Mouse (Mus musculus) liver, embryonic 15.5 days (tissue): ENCODE measurements at regions not wholly inside any gene's neighbourhood (a gene's known extent, or its start where the extent isn't known, plus 50 kb on each side); places are given as distances from the start of the nearest gene placed in this dataset.

Source experiments
- ATAC-seq: fragments of 200-750 bp; cut with Nextera tagmentation; 2 replicates; pipeline ENCODE4 v1.8.0; 2017; ENCODE audit warnings: moderate number of reproducible peaks, mild to moderate bottlenecking, moderate library complexity; ENCODE audit not compliant: insufficient read depth
- H3K27ac ChIP-seq: fragments of 300-500 bp; sonication (generic); replicated peaks from 2 replicates; pipeline ENCODE4 v1.5.1; 2015; ENCODE audit warnings: mild to moderate bottlenecking, inconsistent platforms
- H3K27me3 ChIP-seq: fragments of 300-500 bp; sonication (generic); 2 replicates; pipeline ENCODE4 v1.6.1; 2015; ENCODE audit warnings: mild to moderate bottlenecking, inconsistent platforms
- H3K36me3 ChIP-seq: fragments of 300-500 bp; sonication (generic); replicated peaks from 2 replicates; pipeline ENCODE4 v1.6.1; 2015; ENCODE audit warnings: moderate library complexity, mild to moderate bottlenecking, inconsistent platforms
- H3K4me1 ChIP-seq: fragments of 300-500 bp; sonication (generic); replicated peaks from 2 replicates; pipeline ENCODE4 v1.6.1; 2015; ENCODE audit warnings: inconsistent platforms
- H3K4me2 ChIP-seq: fragments of 300-500 bp; sonication (generic); 2 replicates; pipeline ENCODE4 v1.6.1; 2015; ENCODE audit warnings: moderate library complexity, mild to moderate bottlenecking, inconsistent platforms
- H3K4me3 ChIP-seq: fragments of 300-500 bp; sonication (generic); replicated peaks from 2 replicates; pipeline ENCODE4 v1.5.1; 2015; ENCODE audit warnings: mild to moderate bottlenecking, inconsistent platforms
- H3K9ac ChIP-seq: fragments of 300-500 bp; sonication (generic); 2 replicates; pipeline ENCODE4 v1.6.1; 2015; ENCODE audit warnings: moderate library complexity, mild to moderate bottlenecking, inconsistent platforms
- H3K9me3 ChIP-seq: fragments of 300-500 bp; sonication (generic); replicated peaks from 2 replicates; pipeline ENCODE4 v1.6.1; 2016; ENCODE audit warnings: inconsistent platforms
- WGBS: fragments of 180-500 bp; shearing (Covaris S2); methylation state at CpG from one replicate; pipeline ENCODE4 v1.1.7; 2015; ENCODE audit warnings: mixed read lengths; ENCODE audit not compliant: insufficient replicate concordance; 5-methylcytosine and 5-hydroxymethylcytosine counted together

GRCm38 (mm10) chr15:87339904-87340303 is 204.2 kb upstream of the Fam19a5 start:
- H3K27ac ChIP-seq = no peak overlapping the region
- no peak overlapping the region for H3K9ac ChIP-seq
- 0 out of 2 replicates have a peak, but pooled peaks cover 3% of the 10 kb centered on the region for H3K9me3 ChIP-seq
- WGBS = 54% methylated on average over 3 of the region's 3 CpGs
- no peaks in the 10 kb centered on the region for H3K36me3 ChIP-seq
- H3K4me3 ChIP-seq = no peak overlapping the region
- H3K4me1 ChIP-seq = no peaks in the 10 kb centered on the region
- no peak for ATAC-seq
- H3K27me3 ChIP-seq = no peaks in the 10 kb centered on the region
- H3K4me2 ChIP-seq = no peak overlapping the region

- Histone ChIP-seq H3K4me3 (no peak overlapping the region), H3K9me3 (0 out of 2 replicates have a peak, but pooled peaks cover 3% of the 10 kb centered on the region), H3K36me3 (no peaks in the 10 kb centered on the region), H3K4me2 (no peak overlapping the region), H3K4me1 (no peaks in the 10 kb centered on the region), H3K27ac (no peak overlapping the region), H3K27me3 (no peaks in the 10 kb centered on the region), H3K9ac (no peak overlapping the region)
- ATAC-seq = no peak
- whole genome bisulfite sequencing = 40% methylated on average over 1 of the region's 1 CpGs
Measured at GRCm38 (mm10) chr15:87342656-87343055, 201.4 kb upstream of the Fam19a5 start.

GRCm38 (mm10) chr15:87345826-87346225 is 198.3 kb upstream of the Fam19a5 start:
- Histone ChIP-seq H3K36me3 (no peaks in the 10 kb centered on the region), H3K4me2 (no peak overlapping the region), H3K27me3 (no peaks in the 10 kb centered on the region), H3K9ac (no peak overlapping the region), H3K27ac (no peak overlapping the region), H3K4me3 (no peak overlapping the region), H3K9me3 (0 out of 2 replicates have a peak, but pooled peaks cover 3% of the 10 kb centered on the region), H3K4me1 (no peaks in the 10 kb centered on the region)
- ATAC-seq = no peak
- WGBS = 38% methylated on average over 3 of the region's 3 CpGs

GRCm38 (mm10) chr15:87349533-87350247 is 194.4 kb upstream of the Fam19a5 start:
- no peak overlapping the region for H3K27ac ChIP-seq
- no peaks in the 10 kb centered on the region for H3K9me3 ChIP-seq
- no peak overlapping the region for H3K9ac ChIP-seq
- H3K36me3 ChIP-seq = no peaks in the 10 kb centered on the region
- 53% methylated on average over 11 of the region's 11 CpGs for WGBS
- no peaks in the 10 kb centered on the region for H3K27me3 ChIP-seq
- no peaks in the 10 kb centered on the region for H3K4me1 ChIP-seq
- H3K4me2 ChIP-seq = no peak overlapping the region
- no peak overlapping the region for H3K4me3 ChIP-seq
- ATAC-seq = no peak

- H3K27me3 ChIP-seq = no peaks in the 10 kb centered on the region
Measured at GRCm38 (mm10) chr15:87352812-87353211, 191.3 kb upstream of the Fam19a5 start.

GRCm38 (mm10) chr15:87353886-87354285 is 190.2 kb upstream of the Fam19a5 start:
- Histone ChIP-seq H3K36me3 (no peaks in the 10 kb centered on the region), H3K4me2 (no peak overlapping the region), H3K27ac (no peak overlapping the region), H3K9me3 (no peaks in the 10 kb centered on the region), H3K4me1 (no peaks in the 10 kb centered on the region), H3K9ac (no peak overlapping the region), H3K4me3 (no peak overlapping the region), H3K27me3 (no peaks in the 10 kb centered on the region)
- 67% methylated on average over 11 of the region's 11 CpGs for WGBS
- no peak for ATAC-seq

More at GRCm38 (mm10) chr15:87352812-87353211, 191.3 kb upstream of the Fam19a5 start:
- no peak overlapping the region for H3K9ac ChIP-seq
- no peaks in the 10 kb centered on the region for H3K9me3 ChIP-seq
- no peak overlapping the region for H3K27ac ChIP-seq
- no peaks in the 10 kb centered on the region for H3K4me1 ChIP-seq
- WGBS = 60% methylated on average over 8 of the region's 8 CpGs
- no peak overlapping the region for H3K4me2 ChIP-seq
- ATAC-seq = no peak
- no peak overlapping the region for H3K4me3 ChIP-seq
- no peaks in the 10 kb centered on the region for H3K36me3 ChIP-seq

GRCm38 (mm10) chr15:87360457-87360856 is 183.6 kb upstream of the Fam19a5 start:
- H3K4me3 ChIP-seq = no peak overlapping the region
- no peak for ATAC-seq
- 47% methylated on average over 3 of the region's 3 CpGs for WGBS

GRCm38 (mm10) chr15:87365712-87366361 is 178.3 kb upstream of the Fam19a5 start:
- no peak overlapping the region for H3K4me2 ChIP-seq
- H3K4me1 ChIP-seq = no peaks in the 10 kb centered on the region
- no peak for ATAC-seq
- H3K36me3 ChIP-seq = no peaks in the 10 kb centered on the region
- H3K27me3 ChIP-seq = no peaks in the 10 kb centered on the region
- 39% methylated on average over 8 of the region's 8 CpGs for WGBS
- H3K9me3 ChIP-seq = 0 out of 2 replicates have a peak, but pooled peaks cover 3% of the 10 kb centered on the region
- H3K9ac ChIP-seq = no peak overlapping the region
- H3K4me3 ChIP-seq = no peak overlapping the region
- no peak overlapping the region for H3K27ac ChIP-seq

More at GRCm38 (mm10) chr15:87360457-87360856, 183.6 kb upstream of the Fam19a5 start:
- H3K27ac ChIP-seq = no peak overlapping the region
- no peak overlapping the region for H3K9ac ChIP-seq
- H3K36me3 ChIP-seq = no peaks in the 10 kb centered on the region
- no peaks in the 10 kb centered on the region for H3K27me3 ChIP-seq
- no peaks in the 10 kb centered on the region for H3K4me1 ChIP-seq
- no peaks in the 10 kb centered on the region for H3K9me3 ChIP-seq
- no peak overlapping the region for H3K4me2 ChIP-seq

GRCm38 (mm10) chr15:87367381-87367780 is 176.7 kb upstream of the Fam19a5 start:
- ATAC-seq = no peak
- H3K27ac ChIP-seq = no peak overlapping the region
- no peak overlapping the region for H3K9ac ChIP-seq
- 0 out of 2 replicates have a peak, but pooled peaks cover 3% of the 10 kb centered on the region for H3K9me3 ChIP-seq
- WGBS = 37% methylated on average over 5 of the region's 5 CpGs
- no peak overlapping the region for H3K4me2 ChIP-seq
- no peaks in the 10 kb centered on the region for H3K27me3 ChIP-seq
- H3K4me1 ChIP-seq = no peaks in the 10 kb centered on the region
- H3K4me3 ChIP-seq = no peak overlapping the region
- no peaks in the 10 kb centered on the region for H3K36me3 ChIP-seq

GRCm38 (mm10) chr15:87369381-87369780 is 174.7 kb upstream of the Fam19a5 start:
- Histone ChIP-seq H3K4me3 (no peak overlapping the region), H3K9ac (no peak overlapping the region), H3K9me3 (0 out of 2 replicates have a peak, but pooled peaks cover 3% of the 10 kb centered on the region), H3K27ac (no peak overlapping the region), H3K27me3 (no peaks in the 10 kb centered on the region), H3K36me3 (no peaks in the 10 kb centered on the region), H3K4me1 (no peaks in the 10 kb centered on the region), H3K4me2 (no peak overlapping the region)
- no peak for ATAC-seq
- WGBS = 74% methylated on average over 3 of the region's 3 CpGs

- H3K9ac ChIP-seq = no peak overlapping the region
- no peak overlapping the region for H3K27ac ChIP-seq
- H3K27me3 ChIP-seq = no peaks in the 10 kb centered on the region
- 70% methylated on average over 9 of the region's 9 CpGs for WGBS
- H3K4me1 ChIP-seq = no peaks in the 10 kb centered on the region
- H3K9me3 ChIP-seq = 0 out of 2 replicates have a peak, but pooled peaks cover 3% of the 10 kb centered on the region
- no peak overlapping the region for H3K4me3 ChIP-seq
- no peak for ATAC-seq
- H3K36me3 ChIP-seq = no peaks in the 10 kb centered on the region
- no peak overlapping the region for H3K4me2 ChIP-seq
Measured at GRCm38 (mm10) chr15:87369836-87370235, 174.3 kb upstream of the Fam19a5 start.
